Mouse (Mus musculus) midbrain, embryonic 15.5 days (tissue): ENCODE results near the gene Ficd. TPM values are rescaled to one million over a fixed set of nuclear protein-coding genes. Genes with fewer than 3 reads are reported as not detected.

Experiments
- ATAC-seq: fragments of 200-750 bp; cut with Nextera tagmentation; replicated peaks from 2 replicates; pipeline ENCODE4 v1.8.0; 2017; ENCODE audit warnings: moderate TSS enrichment
- H3K27ac ChIP-seq: fragments of 300-500 bp; sonication (generic); 2 replicates; pipeline ENCODE4 v1.5.1; 2015; ENCODE audit warnings: mild to moderate bottlenecking, inconsistent platforms
- H3K27me3 ChIP-seq: fragments of 300-500 bp; sonication (generic); replicated peaks from 2 replicates; pipeline ENCODE4 v1.6.1; 2015; ENCODE audit warnings: inconsistent platforms
- H3K36me3 ChIP-seq: fragments of 300-500 bp; sonication (generic); replicated peaks from 2 replicates; pipeline ENCODE4 v1.6.1; 2015; ENCODE audit warnings: inconsistent platforms
- H3K4me1 ChIP-seq: fragments of 300-500 bp; sonication (generic); 2 replicates; pipeline ENCODE4 v1.6.1; 2015; ENCODE audit warnings: inconsistent platforms
- H3K4me2 ChIP-seq: fragments of 300-500 bp; sonication (generic); 2 replicates; pipeline ENCODE4 v1.6.1; 2015; ENCODE audit warnings: inconsistent platforms, mild to moderate bottlenecking, moderate library complexity
- H3K4me3 ChIP-seq: fragments of 300-500 bp; sonication (generic); 2 replicates; pipeline ENCODE4 v1.5.1; 2015; ENCODE audit warnings: mild to moderate bottlenecking, inconsistent platforms
- H3K9ac ChIP-seq: fragments of 300-500 bp; sonication (generic); 2 replicates; pipeline ENCODE4 v1.6.1; 2015; ENCODE audit warnings: mild to moderate bottlenecking, inconsistent platforms
- H3K9me3 ChIP-seq: fragments of 300-500 bp; sonication (generic); 2 replicates; pipeline ENCODE4 v1.6.1; 2016; ENCODE audit warnings: inconsistent platforms
- WGBS: fragments of 180-500 bp; shearing (Covaris S2); methylation state at CpG from one replicate; pipeline ENCODE4 v1.1.7; 2015; ENCODE audit warnings: mixed read lengths; 5-methylcytosine and 5-hydroxymethylcytosine counted together
- polyA plus RNA-seq: library from polyadenylated mRNA; unstranded; fragments of >200 nt; fragmentation: Nextera tagmentation; extraction: Ambion mirVana; gene quantifications from 2 replicates; pipeline ENCODE4 v1.2.1, GENCODE M21; 2015

Gene Ficd
- polyA plus RNA-seq, 1 experiment from 2014 or later = 10.4 TPM

- H3K9ac ChIP-seq = no peak overlapping the region
- H3K36me3 ChIP-seq = peaks cover 13% of the 10 kb centered on the region; the same call in 1 of the 2 replicates
- H3K4me3 ChIP-seq = no peak overlapping the region
- 69% methylated on average over 5 of the region's 5 CpGs for WGBS
- H3K27ac ChIP-seq = peak overlapping the region; percentile 95; the same call in 1 of the 2 replicates
- peaks cover 36% of the 10 kb centered on the region for H3K4me1 ChIP-seq
- no peaks in the 10 kb centered on the region for H3K9me3 ChIP-seq
- ATAC-seq = no peak
- H3K27me3 ChIP-seq = no peaks in the 10 kb centered on the region
- no peak overlapping the region for H3K4me2 ChIP-seq
These were observed 1.2 kb upstream of the Ficd start for GRCm38 (mm10) chr5:113734376-113734775.

GRCm38 (mm10) chr5:113735023-113735344, 619 bp upstream of the Ficd start:
- no peaks in the 10 kb centered on the region for H3K9me3 ChIP-seq
- H3K27me3 ChIP-seq = no peaks in the 10 kb centered on the region
- H3K9ac ChIP-seq = peak overlapping the region; percentile 46
- WGBS = 26% methylated on average over 7 of the region's 7 CpGs
- peak; percentile 29; the same call in 1 of the 2 replicates for ATAC-seq
- H3K4me3 ChIP-seq = peak overlapping the region; percentile 55
- peaks cover 19% of the 10 kb centered on the region; the same call in 1 of the 2 replicates for H3K36me3 ChIP-seq
- peak overlapping the region; percentile 95 for H3K27ac ChIP-seq
- H3K4me1 ChIP-seq = peaks cover 36% of the 10 kb centered on the region
- H3K4me2 ChIP-seq = peak overlapping the region; percentile 90

- peak overlapping the region; percentile 90 for H3K4me2 ChIP-seq
- peaks cover 25% of the 10 kb centered on the region for H3K4me1 ChIP-seq
- peak overlapping the region; percentile 55 for H3K4me3 ChIP-seq
- 4% methylated on average over 10 of the region's 10 CpGs for WGBS
- H3K27ac ChIP-seq = peak overlapping the region; percentile 95
- H3K9me3 ChIP-seq = no peaks in the 10 kb centered on the region
- H3K27me3 ChIP-seq = no peaks in the 10 kb centered on the region
- H3K36me3 ChIP-seq = peaks cover 19% of the 10 kb centered on the region; the same call in 1 of the 2 replicates
- peak; percentile 48 for ATAC-seq
- H3K9ac ChIP-seq = peak overlapping the region; percentile 65
These were observed 505 bp downstream of the Ficd start for GRCm38 (mm10) chr5:113736113-113736502.

GRCm38 (mm10) chr5:113736522-113737164, 1.0 kb downstream of the Ficd start:
- peak overlapping the region; percentile 95 for H3K27ac ChIP-seq

DNA sequence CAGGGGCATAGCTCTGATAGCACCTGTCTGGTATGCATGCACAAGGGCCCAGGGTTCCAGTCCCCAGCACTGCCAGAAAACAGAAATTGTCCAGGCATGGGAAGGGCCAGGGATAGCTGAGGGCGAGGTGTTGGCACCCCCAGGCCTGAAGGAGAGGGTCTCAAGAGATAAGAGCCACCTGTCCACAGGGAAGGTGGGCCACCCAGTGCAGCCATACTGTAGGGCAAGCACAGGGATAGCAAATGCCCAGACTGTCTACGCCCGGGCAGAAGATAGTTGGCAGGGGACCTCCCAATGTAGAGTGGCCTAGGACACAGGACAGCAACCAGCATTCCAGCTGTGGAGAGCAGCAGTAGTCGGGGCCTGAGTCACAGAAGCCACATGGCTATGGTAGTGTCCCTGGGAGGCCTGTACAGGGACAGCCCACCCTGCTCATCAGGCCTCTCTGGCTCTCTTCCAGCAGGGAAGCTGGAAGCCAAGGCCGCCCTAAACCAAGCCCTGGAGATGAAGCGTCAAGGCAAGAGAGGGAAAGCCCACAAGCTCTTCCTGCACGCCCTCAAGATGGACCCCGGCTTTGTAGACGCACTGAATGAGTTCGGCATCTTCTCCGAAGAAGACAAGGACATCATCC, 2.1 kb downstream of the Ficd start:
- Histone ChIP-seq H3K36me3 (peaks cover 31% of the 10 kb centered on the region; the same call in 1 of the 2 replicates), H3K4me3 (no peak overlapping the region), H3K27me3 (no peaks in the 10 kb centered on the region), H3K27ac (no peak overlapping the region), H3K9ac (no peak overlapping the region), H3K9me3 (no peaks in the 10 kb centered on the region), H3K4me1 (peaks cover 22% of the 10 kb centered on the region), H3K4me2 (no peak overlapping the region)
- no peak for ATAC-seq
- WGBS = 91% methylated on average over 11 of the region's 11 CpGs

More at GRCm38 (mm10) chr5:113736522-113737164, 1.0 kb downstream of the Ficd start:
- Histone ChIP-seq H3K4me3 (peak overlapping the region; percentile 55), H3K36me3 (peaks cover 20% of the 10 kb centered on the region; the same call in 1 of the 2 replicates), H3K4me1 (peaks cover 22% of the 10 kb centered on the region), H3K4me2 (peak overlapping the region; percentile 90), H3K27me3 (no peaks in the 10 kb centered on the region), H3K9ac (peak overlapping the region; percentile 65), H3K9me3 (no peaks in the 10 kb centered on the region)
- WGBS = 39% methylated on average over 15 of the region's 15 CpGs
- no peak for ATAC-seq

GRCm38 (mm10) chr5:113747629-113748028, 12.0 kb downstream of the Ficd start:
- Histone ChIP-seq H3K27ac (no peak overlapping the region), H3K27me3 (no peaks in the 10 kb centered on the region), H3K9ac (no peak overlapping the region), H3K4me3 (no peak overlapping the region), H3K36me3 (peaks cover 91% of the 10 kb centered on the region), H3K9me3 (no peaks in the 10 kb centered on the region), H3K4me2 (no peak overlapping the region), H3K4me1 (no peaks in the 10 kb centered on the region)
- no peak for ATAC-seq
- WGBS = 97% methylated on average over 5 of the region's 5 CpGs

DNA sequence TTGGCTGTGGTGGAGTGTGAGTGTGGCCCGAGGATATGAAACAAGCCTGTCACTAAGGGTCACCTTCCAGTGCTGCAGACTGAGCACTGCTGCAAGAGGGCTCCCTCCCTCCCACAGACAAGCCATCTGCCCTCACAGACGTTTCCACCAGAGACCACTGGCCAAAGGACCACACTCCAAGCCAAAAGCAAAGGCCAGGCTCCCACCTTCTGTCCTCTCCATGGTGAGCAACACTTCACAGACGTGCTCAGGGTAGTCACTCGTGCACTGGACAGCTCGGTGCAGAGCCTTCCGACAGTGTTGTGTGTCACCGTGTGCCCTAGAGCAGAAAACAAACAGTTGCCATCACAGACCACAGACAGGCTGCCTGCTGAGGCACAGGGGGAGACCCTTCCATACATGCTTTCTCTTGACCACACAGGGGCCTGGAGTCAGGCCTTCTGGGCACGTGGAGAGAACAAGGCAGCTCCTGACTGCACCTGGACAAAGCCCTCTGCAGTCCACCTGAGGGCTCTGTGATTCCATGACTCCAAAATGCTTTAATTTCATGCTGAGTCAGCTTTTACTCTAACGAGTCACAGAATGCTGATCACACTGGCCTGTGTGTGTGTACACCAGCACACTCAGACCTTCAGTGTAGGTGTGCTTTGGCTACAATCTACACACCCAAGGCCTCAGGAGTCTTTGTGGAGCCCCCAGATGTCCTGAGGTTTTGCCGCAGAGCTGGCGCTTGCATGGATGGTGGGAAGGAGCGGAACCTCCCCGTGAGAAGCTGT, 13.1 kb downstream of the Ficd start:
- H3K9me3 ChIP-seq = no peaks in the 10 kb centered on the region
- ATAC-seq = no peak
- no peaks in the 10 kb centered on the region for H3K4me1 ChIP-seq
- peaks cover 85% of the 10 kb centered on the region for H3K36me3 ChIP-seq
- H3K27ac ChIP-seq = no peak overlapping the region
- H3K27me3 ChIP-seq = no peaks in the 10 kb centered on the region
- no peak overlapping the region for H3K4me3 ChIP-seq
- no peak overlapping the region for H3K9ac ChIP-seq
- 94% methylated on average over 13 of the region's 13 CpGs for WGBS
- no peak overlapping the region for H3K4me2 ChIP-seq

DNA sequence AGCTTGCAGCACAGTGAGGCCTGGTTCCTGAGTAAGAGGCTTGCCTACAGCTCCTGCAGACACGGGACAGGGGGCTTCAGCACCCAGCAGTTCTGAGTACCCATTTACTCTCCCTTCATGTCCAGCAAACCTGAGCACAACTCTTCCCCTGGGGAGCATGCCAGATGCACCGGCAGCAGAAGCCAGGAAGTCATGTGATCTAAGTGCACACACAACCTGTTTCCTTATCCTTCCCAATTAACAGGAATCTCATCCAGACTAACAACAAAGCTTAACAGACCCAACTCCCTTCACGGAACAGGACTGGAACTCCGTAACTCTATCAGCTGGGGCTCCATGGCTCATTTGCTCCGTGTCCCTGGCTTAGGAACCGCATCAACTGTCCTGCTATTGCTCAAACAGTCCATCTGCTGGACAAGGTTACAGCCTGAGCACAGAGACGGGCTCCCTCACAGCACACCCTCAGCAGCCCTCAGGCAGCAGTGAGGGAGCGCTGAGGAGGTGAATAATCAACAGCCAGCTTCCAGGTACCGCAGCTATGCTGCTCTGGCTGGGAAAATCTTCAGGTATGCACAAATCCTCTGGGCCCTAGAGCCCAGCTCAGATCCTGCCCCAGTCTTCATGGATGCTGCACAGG, 16.0 kb downstream of the Ficd start:
- no peaks in the 10 kb centered on the region for H3K27me3 ChIP-seq
- no peaks in the 10 kb centered on the region for H3K9me3 ChIP-seq
- no peak for ATAC-seq
- H3K36me3 ChIP-seq = peaks cover 84% of the 10 kb centered on the region
- H3K27ac ChIP-seq = no peak overlapping the region
- H3K9ac ChIP-seq = no peak overlapping the region
- WGBS = 88% methylated on average over 9 of the region's 9 CpGs
- no peak overlapping the region for H3K4me2 ChIP-seq
- no peak overlapping the region for H3K4me3 ChIP-seq
- H3K4me1 ChIP-seq = no peaks in the 10 kb centered on the region

DNA sequence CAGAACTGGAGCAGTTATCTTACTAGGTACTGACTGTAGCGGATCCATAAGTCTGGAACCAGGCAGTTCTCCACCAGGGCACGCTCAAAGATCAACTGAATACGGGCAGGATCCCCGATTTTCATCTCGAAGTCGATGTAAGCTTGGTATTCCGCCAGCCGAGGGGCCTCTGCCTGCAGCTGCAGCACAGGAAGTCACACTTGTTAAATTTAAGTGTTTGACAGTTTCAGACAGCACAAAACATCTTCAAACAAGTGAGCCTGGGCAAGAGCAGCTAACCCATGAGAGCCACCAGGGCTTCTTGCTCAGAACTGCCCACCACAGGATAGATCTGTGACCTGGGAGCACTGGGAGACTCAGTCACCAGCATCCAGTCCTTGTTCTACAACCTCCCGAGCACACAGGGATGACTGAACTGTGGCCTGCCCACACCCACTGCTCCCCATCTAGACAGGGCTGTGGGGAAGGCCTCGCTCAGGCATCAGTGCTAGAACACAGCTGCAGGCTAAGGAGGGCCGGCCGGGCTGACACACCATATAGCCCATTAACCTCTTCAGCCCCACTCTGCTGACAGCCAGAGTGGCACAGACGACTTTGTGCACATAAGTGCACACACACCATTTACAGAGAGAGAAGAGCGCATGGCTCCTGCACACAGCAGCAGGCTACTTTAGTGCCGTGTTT, 19.9 kb downstream of the Ficd start:
- Histone ChIP-seq H3K4me3 (no peak overlapping the region), H3K4me2 (no peak overlapping the region), H3K27ac (no peak overlapping the region), H3K9ac (no peak overlapping the region), H3K4me1 (no peaks in the 10 kb centered on the region), H3K9me3 (no peaks in the 10 kb centered on the region), H3K36me3 (peaks cover 80% of the 10 kb centered on the region), H3K27me3 (no peaks in the 10 kb centered on the region)
- no peak for ATAC-seq
- 95% methylated on average over 15 of the region's 15 CpGs for WGBS

GRCm38 (mm10) chr5:113761585-113761984, 26.0 kb downstream of the Ficd start:
- Histone ChIP-seq H3K9me3 (no peaks in the 10 kb centered on the region), H3K27me3 (no peaks in the 10 kb centered on the region), H3K4me1 (no peaks in the 10 kb centered on the region), H3K36me3 (peaks cover 46% of the 10 kb centered on the region), H3K4me3 (no peak overlapping the region), H3K4me2 (no peak overlapping the region), H3K27ac (no peak overlapping the region), H3K9ac (no peak overlapping the region)
- 94% methylated on average over 2 of the region's 2 CpGs for WGBS
- no peak for ATAC-seq

GRCm38 (mm10) chr5:113764426-113764825, 28.8 kb downstream of the Ficd start:
- H3K4me1 ChIP-seq = peaks cover 8% of the 10 kb centered on the region
- no peak overlapping the region for H3K9ac ChIP-seq
- no peaks in the 10 kb centered on the region for H3K27me3 ChIP-seq
- H3K4me2 ChIP-seq = no peak overlapping the region
- 95% methylated on average over 7 of the region's 7 CpGs for WGBS
- no peak overlapping the region for H3K4me3 ChIP-seq
- no peaks in the 10 kb centered on the region for H3K9me3 ChIP-seq
- no peak overlapping the region for H3K27ac ChIP-seq
- H3K36me3 ChIP-seq = peaks cover 26% of the 10 kb centered on the region
- no peak for ATAC-seq
